Mouse (Mus musculus) urinary bladder, postnatal 25 days (tissue): ENCODE measurements at regions not wholly inside any gene's neighbourhood (a gene's known extent, or its start where the extent isn't known, plus 50 kb on each side); places are given as distances from the start of the nearest gene placed in this dataset.

Experiments used
- DNase-seq: peaks from one replicate; pipeline ENCODE4 v3.0.0; 2022; ENCODE audit warnings: low spot score

- DNase-seq = no peak
Measured at GRCm38 (mm10) chr5:62545785-62546184, 220.2 kb downstream of the Arap2 start.

- DNase-seq = no peak
Measured at GRCm38 (mm10) chr5:62539304-62539703, 226.7 kb downstream of the Arap2 start.

- DNase-seq = no peak
Measured at GRCm38 (mm10) chr5:62511827-62512226, 254.1 kb downstream of the Arap2 start.

GRCm38 (mm10) chr5:62483521-62483920 is 282.4 kb downstream of the Arap2 start:
- peak; percentile 4 for DNase-seq

- DNase-seq = no peak
Measured at GRCm38 (mm10) chr5:62480967-62481366, 285.0 kb downstream of the Arap2 start.

- DNase-seq = no peak
Measured at GRCm38 (mm10) chr5:62473412-62473811, 292.5 kb downstream of the Arap2 start.

GRCm38 (mm10) chr5:62466802-62467201 is 299.2 kb downstream of the Arap2 start:
- DNase-seq = no peak

GRCm38 (mm10) chr5:62462574-62462973 is 303.4 kb downstream of the Arap2 start:
- no peak for DNase-seq
